Mouse (Mus musculus) kidney, embryonic 14.5 days (tissue): ENCODE measurements around the gene Lrp8. TPM values are rescaled to one million over a fixed set of nuclear protein-coding genes. Genes with fewer than 3 reads are reported as not detected.

Experiments used
- ATAC-seq: fragments of 200-750 bp; cut with Nextera tagmentation; 2 replicates; pipeline ENCODE4 v1.8.0; 2017; ENCODE audit warnings: moderate number of reproducible peaks, mild to moderate bottlenecking, moderate TSS enrichment, moderate library complexity; ENCODE audit not compliant: low FRiP score, low TSS enrichment
- H3K27ac ChIP-seq: fragments of 300-500 bp; sonication (generic); 2 replicates; pipeline ENCODE4 v1.5.1; 2014; ENCODE audit warnings: low read depth, mild to moderate bottlenecking, low read length, moderate library complexity, mixed read lengths
- H3K27me3 ChIP-seq: fragments of 300-500 bp; sonication (generic); 2 replicates; pipeline ENCODE4 v1.6.1; 2014; ENCODE audit warnings: mild to moderate bottlenecking, low read length; ENCODE audit not compliant: control insufficient read depth, insufficient read depth
- H3K36me3 ChIP-seq: fragments of 300-500 bp; sonication (generic); 2 replicates; pipeline ENCODE4 v1.6.1; 2014; ENCODE audit warnings: low read length, mixed read lengths; ENCODE audit not compliant: control insufficient read depth, insufficient read depth
- H3K4me1 ChIP-seq: fragments of 300-500 bp; sonication (generic); 2 replicates; pipeline ENCODE4 v1.6.1; 2014; ENCODE audit warnings: low read length, mixed read lengths; ENCODE audit not compliant: control insufficient read depth, insufficient read depth
- H3K4me2 ChIP-seq: fragments of 300-500 bp; sonication (generic); replicated peaks from 2 replicates; pipeline ENCODE4 v1.6.1; 2014; ENCODE audit warnings: low read depth, mild to moderate bottlenecking, low read length
- H3K4me3 ChIP-seq: fragments of 300-500 bp; sonication (generic); 2 replicates; pipeline ENCODE4 v1.5.1; 2014; ENCODE audit warnings: mild to moderate bottlenecking, low read length
- H3K9ac ChIP-seq: fragments of 300-500 bp; sonication (generic); 2 replicates; pipeline ENCODE4 v1.6.1; 2014; ENCODE audit warnings: low read depth, mild to moderate bottlenecking, low read length, moderate library complexity
- H3K9me3 ChIP-seq: fragments of 300-500 bp; sonication (generic); 2 replicates; pipeline ENCODE4 v1.6.1; 2016; ENCODE audit warnings: low read length; ENCODE audit not compliant: control insufficient read depth
- WGBS: fragments of 180-500 bp; shearing (Covaris S2); extraction: QIAGEN DNeasy Blood & Tissue Kit; methylation state at CpG from one replicate; pipeline ENCODE4 v1.1.7; 2014; 5-methylcytosine and 5-hydroxymethylcytosine counted together
- polyA plus RNA-seq: library from polyadenylated mRNA; unstranded; fragments of >200 nt; fragmentation: Nextera tagmentation; extraction: Ambion mirVana; gene quantifications from 2 replicates; pipeline ENCODE4 v1.2.1, GENCODE M21; 2014

The Lrp8 gene
- polyA plus RNA-seq, 1 experiment from 2014 or later = 4.2 TPM

DNA sequence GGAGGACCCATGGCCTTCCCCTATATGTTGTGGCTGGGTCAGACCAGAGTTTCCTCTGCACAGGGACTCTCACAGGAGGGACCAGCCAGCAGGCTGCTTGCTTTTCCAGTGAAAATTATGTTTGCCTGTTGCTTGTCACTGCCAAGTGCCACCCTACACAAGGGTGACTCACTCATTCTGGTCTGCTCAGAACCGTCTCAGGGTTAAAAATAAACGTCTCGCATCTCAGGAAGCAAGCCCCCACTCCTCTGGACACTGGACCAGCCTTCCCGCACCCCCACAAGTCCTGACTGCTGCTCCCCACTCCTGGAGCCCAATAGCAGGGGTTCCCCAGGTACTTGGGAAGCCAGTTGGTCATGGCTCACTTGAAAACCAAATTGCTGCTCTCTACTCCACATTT is 14.4 kb downstream of the Lrp8 start:
- Histone ChIP-seq H3K27me3 (no peaks in the 10 kb centered on the region), H3K9ac (no peak overlapping the region), H3K4me1 (peaks cover 8% of the 10 kb centered on the region; the same call in 1 of the 2 replicates), H3K9me3 (no peaks in the 10 kb centered on the region), H3K4me3 (no peak overlapping the region), H3K36me3 (no peaks in the 10 kb centered on the region), H3K4me2 (no peak overlapping the region), H3K27ac (no peak overlapping the region)
- 77% methylated on average over 4 of the region's 4 CpGs for WGBS
- no peak for ATAC-seq

DNA sequence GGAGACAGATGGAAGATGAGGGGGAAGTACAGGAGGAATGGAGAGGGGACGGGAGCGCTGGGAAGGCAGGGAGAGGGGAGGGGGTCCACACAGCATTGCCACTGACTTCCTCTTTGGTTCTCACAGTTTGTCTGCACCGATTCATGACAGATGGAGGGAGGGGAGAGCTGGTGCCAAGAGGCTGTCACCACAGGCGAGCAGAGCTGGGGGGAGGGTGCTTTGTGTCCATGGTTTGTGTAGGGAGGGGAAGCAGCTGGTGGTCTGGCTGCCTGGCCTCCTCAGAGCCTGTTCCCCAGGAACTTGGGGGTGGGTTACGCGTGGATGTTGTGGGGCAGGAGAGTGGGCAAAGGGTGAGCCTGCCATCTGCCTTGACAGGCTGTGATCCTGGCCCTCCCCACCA is 15.4 kb downstream of the Lrp8 start:
- H3K36me3 ChIP-seq = no peaks in the 10 kb centered on the region
- no peak overlapping the region for H3K9ac ChIP-seq
- WGBS = 47% methylated on average over 6 of the region's 6 CpGs
- no peak overlapping the region for H3K4me3 ChIP-seq
- H3K27me3 ChIP-seq = no peaks in the 10 kb centered on the region
- H3K27ac ChIP-seq = no peak overlapping the region
- no peak for ATAC-seq
- no peak overlapping the region for H3K4me2 ChIP-seq
- H3K9me3 ChIP-seq = no peaks in the 10 kb centered on the region
- H3K4me1 ChIP-seq = peaks cover 8% of the 10 kb centered on the region; the same call in 1 of the 2 replicates

DNA sequence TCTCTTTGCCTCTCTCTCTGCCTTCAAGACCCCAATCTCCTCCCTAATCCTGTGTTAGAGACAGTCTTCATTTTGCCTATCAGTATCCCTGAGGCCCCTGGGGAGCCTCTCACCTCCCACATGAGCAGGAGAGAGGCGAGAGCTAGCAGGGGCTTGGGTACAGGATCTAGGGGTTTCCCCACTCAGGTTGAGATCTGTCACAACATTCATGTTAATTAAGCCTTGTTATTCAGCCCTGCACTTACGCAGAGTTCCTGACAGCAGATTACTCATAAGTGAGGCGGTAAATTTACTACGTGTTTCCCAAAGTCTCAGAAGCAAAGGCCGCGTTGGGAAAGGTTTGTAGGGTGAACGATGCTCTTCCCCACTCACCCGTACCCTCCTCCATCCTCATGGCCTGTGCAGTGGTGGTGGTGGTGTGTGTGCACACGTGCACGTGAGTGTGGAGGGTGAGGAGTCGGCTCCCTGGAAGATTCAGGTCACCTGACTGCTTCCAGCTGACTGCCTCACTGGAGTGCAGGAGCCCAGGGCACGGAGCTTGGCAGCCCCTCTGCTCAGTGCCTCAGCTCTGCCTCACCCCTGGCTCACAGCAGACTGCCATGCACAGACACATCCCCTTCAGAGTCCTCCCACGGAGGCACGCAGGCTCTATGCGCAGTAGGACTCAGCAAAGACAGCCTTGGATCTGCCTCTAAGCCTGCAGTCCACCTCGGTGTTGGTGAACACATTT is 18.1 kb downstream of the Lrp8 start:
- Histone ChIP-seq H3K27ac (no peak overlapping the region), H3K9me3 (no peaks in the 10 kb centered on the region), H3K27me3 (no peaks in the 10 kb centered on the region), H3K4me1 (peaks cover 8% of the 10 kb centered on the region; the same call in 1 of the 2 replicates), H3K4me3 (no peak overlapping the region), H3K36me3 (no peaks in the 10 kb centered on the region), H3K4me2 (no peak overlapping the region), H3K9ac (peak overlapping the region; percentile 13; the same call in 1 of the 2 replicates)
- WGBS = 47% methylated on average over 16 of the region's 16 CpGs
- ATAC-seq = peak; percentile 34; the same call in 1 of the 2 replicates

DNA sequence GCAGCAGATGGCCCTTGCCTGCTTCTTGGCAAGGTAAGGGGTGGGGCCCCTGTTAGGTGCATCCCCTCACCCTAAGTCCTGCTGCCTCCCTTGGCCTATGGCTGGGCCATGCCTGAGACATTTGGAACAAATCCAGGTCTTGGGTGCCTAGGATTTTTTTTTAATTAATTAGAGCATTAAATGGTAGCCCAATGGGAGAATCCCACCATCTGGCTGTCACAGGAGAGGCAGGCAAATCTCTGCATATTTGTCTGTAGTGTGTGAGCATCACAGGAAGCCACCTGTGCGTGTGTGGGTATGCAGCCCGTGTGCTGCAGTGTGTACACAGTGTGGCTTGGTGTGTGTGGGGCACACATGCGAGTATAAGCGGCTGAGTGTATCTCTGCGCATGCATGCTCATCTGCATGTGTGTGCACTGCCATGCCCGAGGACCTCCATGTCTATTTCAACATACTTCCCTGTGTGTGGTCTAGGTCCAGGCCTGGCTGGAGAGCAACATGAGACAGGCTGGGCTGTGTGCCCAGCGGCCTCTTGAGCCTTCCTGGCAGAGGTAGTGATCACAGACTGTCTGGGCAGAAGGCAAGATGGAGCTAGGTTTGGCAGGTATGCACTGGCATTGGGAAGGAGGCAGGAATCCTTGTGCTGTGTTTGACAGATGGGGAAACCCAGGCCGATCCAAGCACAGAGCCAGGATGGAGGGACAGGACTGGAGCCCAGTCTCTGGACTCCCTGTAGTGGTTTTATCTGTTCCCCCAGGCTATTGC is 19.0 kb downstream of the Lrp8 start:
- Histone ChIP-seq H3K4me1 (peaks cover 8% of the 10 kb centered on the region; the same call in 1 of the 2 replicates), H3K36me3 (no peaks in the 10 kb centered on the region), H3K4me2 (no peak overlapping the region), H3K9me3 (no peaks in the 10 kb centered on the region), H3K27ac (no peak overlapping the region), H3K4me3 (no peak overlapping the region), H3K27me3 (no peaks in the 10 kb centered on the region), H3K9ac (no peak overlapping the region)
- WGBS = 88% methylated on average over 8 of the region's 8 CpGs
- no peak for ATAC-seq

DNA sequence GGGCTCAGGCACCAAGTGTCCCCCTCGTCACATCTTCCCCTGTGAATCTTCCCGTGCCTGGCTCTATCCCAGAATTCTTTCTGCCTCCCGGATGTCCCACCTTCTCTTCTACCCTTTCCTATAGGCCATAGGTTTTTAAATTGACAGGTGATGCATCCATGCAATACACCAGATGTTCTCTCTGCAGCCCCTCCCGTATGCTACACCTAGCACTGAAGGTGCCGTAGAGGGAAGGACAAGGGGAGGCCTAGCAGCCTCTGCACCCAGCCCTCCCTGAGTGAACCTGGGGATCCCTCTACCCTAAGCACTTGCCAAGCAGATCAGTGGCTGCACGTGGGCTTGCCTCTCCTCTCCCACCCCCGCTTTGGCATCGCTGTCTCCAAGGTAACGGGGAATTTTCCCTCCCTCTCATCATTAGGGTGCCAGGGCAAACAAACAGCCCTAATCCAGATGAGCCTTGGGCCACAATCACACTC is 20.9 kb downstream of the Lrp8 start:
- Histone ChIP-seq H3K4me3 (no peak overlapping the region), H3K4me1 (peaks cover 8% of the 10 kb centered on the region; the same call in 1 of the 2 replicates), H3K27me3 (no peaks in the 10 kb centered on the region), H3K9me3 (no peaks in the 10 kb centered on the region), H3K36me3 (no peaks in the 10 kb centered on the region), H3K4me2 (no peak overlapping the region), H3K27ac (no peak overlapping the region), H3K9ac (no peak overlapping the region)
- WGBS = 49% methylated on average over 9 of the region's 9 CpGs
- no peak for ATAC-seq

DNA sequence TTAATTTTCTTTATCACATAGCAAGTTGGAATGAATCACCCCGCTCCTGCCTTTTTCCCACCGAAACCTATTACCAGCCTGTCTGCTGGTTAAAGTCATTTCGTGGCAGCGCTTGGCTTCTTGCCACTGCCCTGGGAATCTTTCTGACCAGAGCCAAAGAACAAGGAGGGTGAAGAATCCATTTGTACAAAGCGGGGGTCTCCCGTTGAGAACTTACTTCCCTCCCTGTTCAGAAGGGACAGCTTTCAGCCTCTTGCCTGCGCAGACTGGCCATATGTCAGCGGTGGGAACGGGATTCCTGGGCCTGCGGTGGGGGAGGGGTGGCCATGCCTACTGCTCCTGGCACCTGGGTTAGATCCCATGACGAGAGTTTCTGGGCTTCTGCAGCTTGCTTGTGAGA is 21.4 kb downstream of the Lrp8 start:
- no peak overlapping the region for H3K4me3 ChIP-seq
- no peaks in the 10 kb centered on the region for H3K36me3 ChIP-seq
- no peak overlapping the region for H3K9ac ChIP-seq
- 34% methylated on average over 11 of the region's 11 CpGs for WGBS
- no peak overlapping the region for H3K27ac ChIP-seq
- no peak for ATAC-seq
- H3K4me1 ChIP-seq = peaks cover 8% of the 10 kb centered on the region; the same call in 1 of the 2 replicates
- no peak overlapping the region for H3K4me2 ChIP-seq
- no peaks in the 10 kb centered on the region for H3K27me3 ChIP-seq
- no peaks in the 10 kb centered on the region for H3K9me3 ChIP-seq

DNA sequence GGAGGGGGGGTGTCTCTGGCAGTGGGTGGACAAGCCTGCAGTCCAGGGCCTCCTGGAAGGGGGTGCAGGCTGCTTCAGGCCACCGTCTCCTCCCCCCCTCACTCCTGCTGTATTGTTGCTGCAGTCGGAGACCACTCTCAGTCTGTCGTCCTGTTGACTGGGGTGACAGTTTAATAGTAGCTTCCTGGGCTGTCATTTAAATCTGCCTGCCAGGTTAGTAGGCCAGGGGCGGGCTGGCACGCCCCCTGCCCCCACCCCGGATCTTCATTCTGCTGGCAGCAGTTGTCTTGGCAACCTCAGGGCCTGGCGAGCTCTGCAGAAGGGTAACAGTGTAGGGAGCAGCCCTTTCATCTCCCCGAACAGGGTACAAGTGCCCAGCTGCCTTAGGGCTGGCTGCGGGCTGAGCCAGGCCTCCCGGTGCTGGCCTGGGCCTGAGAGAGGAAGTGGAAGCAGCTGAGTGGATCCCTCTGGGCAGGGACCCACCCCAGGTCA is 26.7 kb downstream of the Lrp8 start:
- Histone ChIP-seq H3K4me3 (no peak overlapping the region), H3K27me3 (no peaks in the 10 kb centered on the region), H3K4me2 (no peak overlapping the region), H3K4me1 (peaks cover 8% of the 10 kb centered on the region), H3K9ac (no peak overlapping the region; the same call in 1 of the 2 replicates), H3K36me3 (no peaks in the 10 kb centered on the region), H3K9me3 (no peaks in the 10 kb centered on the region), H3K27ac (no peak overlapping the region)
- WGBS = 11% methylated on average over 10 of the region's 10 CpGs
- ATAC-seq = peak; percentile 68

DNA sequence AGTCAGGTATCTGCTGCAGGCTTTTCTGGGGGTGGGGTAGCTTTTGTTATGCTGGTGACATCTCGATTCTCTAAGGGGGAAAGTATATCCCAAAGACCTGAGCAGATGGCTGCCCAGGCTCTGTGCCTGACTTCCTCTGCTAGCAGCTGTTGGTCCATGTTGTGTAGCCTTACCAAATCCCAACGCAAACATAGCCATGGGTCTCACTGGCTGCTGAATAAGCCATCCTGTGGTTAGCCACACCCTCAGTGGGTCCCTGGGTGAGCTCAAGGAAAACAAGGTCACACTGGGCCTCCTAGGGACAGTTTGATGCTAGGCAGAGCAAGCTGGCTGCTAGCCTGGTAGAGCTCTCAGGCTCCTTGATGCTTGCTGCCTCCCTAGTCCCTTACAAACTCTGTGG is 27.6 kb downstream of the Lrp8 start:
- 47% methylated on average over 2 of the region's 2 CpGs for WGBS
- Histone ChIP-seq H3K4me2 (no peak overlapping the region), H3K9ac (no peak overlapping the region)

DNA sequence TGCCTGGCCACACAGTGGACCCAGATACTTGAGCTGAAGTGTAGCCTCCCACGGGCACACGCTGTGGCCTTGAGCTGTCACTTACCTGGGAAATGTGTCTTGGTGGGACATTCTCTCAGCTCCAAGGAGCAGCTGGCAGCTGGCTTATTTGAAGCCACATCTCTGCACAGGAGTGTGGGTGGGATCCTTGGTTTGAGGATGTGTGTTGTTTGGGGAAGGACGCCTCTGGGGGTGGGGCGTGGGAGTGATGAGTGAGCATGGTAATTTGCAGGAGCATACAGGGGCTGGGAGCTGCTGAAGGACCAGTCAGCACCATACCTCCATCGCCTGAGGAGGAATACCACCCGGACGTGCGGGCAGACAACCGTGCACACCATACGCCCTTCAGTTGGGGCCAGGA is 28.1 kb downstream of the Lrp8 start:
- no peak overlapping the region for H3K4me2 ChIP-seq
- peaks cover 12% of the 10 kb centered on the region for H3K4me1 ChIP-seq
- H3K27me3 ChIP-seq = no peaks in the 10 kb centered on the region
- no peak overlapping the region for H3K4me3 ChIP-seq
- no peak overlapping the region for H3K27ac ChIP-seq
- H3K36me3 ChIP-seq = no peaks in the 10 kb centered on the region
- H3K9me3 ChIP-seq = no peaks in the 10 kb centered on the region
- ATAC-seq = no peak
- no peak overlapping the region for H3K9ac ChIP-seq
- 57% methylated on average over 10 of the region's 10 CpGs for WGBS

More for the DNA sequence above, 27.6 kb downstream of the Lrp8 start:
- H3K4me1 ChIP-seq = peaks cover 10% of the 10 kb centered on the region
- no peaks in the 10 kb centered on the region for H3K36me3 ChIP-seq
- ATAC-seq = no peak
- no peaks in the 10 kb centered on the region for H3K27me3 ChIP-seq
- no peaks in the 10 kb centered on the region for H3K9me3 ChIP-seq
- no peak overlapping the region for H3K4me3 ChIP-seq
- H3K27ac ChIP-seq = no peak overlapping the region
